Mouse (Mus musculus) small intestine, adult 2 months (tissue): ENCODE measurements around the gene BC017158.

Source experiments
- CTCF ChIP-seq: fragments of 200-500 bp; IDR thresholded peaks from 2 replicates; pipeline ENCODE4 v1.5.1; 2012; ENCODE audit warnings: low read depth, mild to moderate bottlenecking, control low read depth, inconsistent platforms, low read length, moderate library complexity, mixed read lengths; ENCODE audit not compliant: insufficient replicate concordance, insufficient read length; ENCODE audit errors: extremely low read depth
- POLR2A ChIP-seq: fragments of 200-500 bp; IDR thresholded peaks from 2 replicates; pipeline ENCODE4 v1.6.1; 2012; ENCODE audit warnings: low read depth, mild to moderate bottlenecking, control low read depth, inconsistent platforms, low read length, moderate library complexity

DNA sequence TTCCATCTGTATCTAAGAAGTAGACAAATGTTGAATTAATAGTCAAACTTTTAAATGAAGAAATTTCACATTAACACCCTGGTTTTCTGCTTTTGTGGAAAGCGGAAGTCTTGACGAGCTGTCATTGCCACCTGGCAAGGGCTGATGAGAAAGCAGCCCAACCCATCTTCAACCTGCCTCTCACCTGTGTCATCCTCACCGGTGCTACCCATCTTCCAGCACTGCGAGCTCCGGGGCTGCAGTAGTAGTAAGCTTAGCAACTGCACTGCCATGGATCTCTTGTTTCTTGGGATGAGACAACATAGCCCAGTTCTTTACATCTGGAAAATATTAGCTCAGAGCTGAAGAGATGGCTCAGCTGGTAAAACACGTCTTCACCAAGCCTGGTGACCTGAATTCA, 47.7 kb upstream of the BC017158 start:
- TF ChIP-seq CTCF (no peak), POLR2A (no peak)
